6 mouse cellular contexts compared by ENCODE assay signal in the genomic region with DNA sequence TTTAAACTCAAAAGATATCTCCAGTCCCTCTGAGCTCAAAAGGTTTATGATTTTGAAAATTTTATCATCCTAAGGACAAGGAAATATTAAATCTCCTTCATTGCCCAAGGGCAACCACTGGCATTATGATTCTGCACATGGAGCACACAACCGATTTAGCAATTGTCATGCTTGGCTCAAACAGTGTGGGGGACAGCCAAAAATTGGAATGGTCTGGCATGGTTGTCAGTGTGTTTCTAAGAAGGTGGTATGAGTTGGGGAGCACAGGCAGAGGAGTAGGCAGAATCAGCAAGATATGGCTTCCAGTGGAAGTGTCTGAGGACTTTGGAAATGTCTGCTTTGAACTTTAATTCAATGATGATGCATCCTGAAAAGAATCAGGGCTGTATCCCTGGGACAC.
"Had no signal": no experiment of that assay in that cellular context is flagged by ENCODE, and none has a peak within 500 bp of the region (broad histone marks: within the 10 kb centered on the region; RNA-seq: fewer than 3 reads in every experiment).

No protein-coding gene starts in this region.

- ATAC-seq: midbrain, embryonic 15.5 days had no signal

- DNase-seq: kidney, postnatal 14 days; lung, adult 18-20 months; right cerebral cortex, adult 18-20 months; right cerebral cortex, postnatal 25 days; thymus, postnatal 36 days had no signal
